Mouse (Mus musculus) heart, adult 8-10 months (tissue): ENCODE results near the gene Spem1. TPM values are rescaled to one million over a fixed set of nuclear protein-coding genes. Genes with fewer than 3 reads are reported as not detected.
A peak's percentile ranks its signal among the peaks of the same experiment; 100 is the strongest.
"Not testable (repeated sequence)": the region's sequence is repeated elsewhere in the genome, so short reads cannot be mapped to it uniquely, and the experiment has no call there.

Experiments
- DNase-seq: peaks from one replicate; pipeline ENCODE4 v3.0.0; 2022; ENCODE audit warnings: low spot score
- total RNA-seq, 4 experiments: library from RNA; stranded (reverse); gene quantifications; 2 replicates each; pipeline ENCODE4 v1.2.4; 2022

Gene Spem1
- total RNA-seq, result not detected

DNA sequence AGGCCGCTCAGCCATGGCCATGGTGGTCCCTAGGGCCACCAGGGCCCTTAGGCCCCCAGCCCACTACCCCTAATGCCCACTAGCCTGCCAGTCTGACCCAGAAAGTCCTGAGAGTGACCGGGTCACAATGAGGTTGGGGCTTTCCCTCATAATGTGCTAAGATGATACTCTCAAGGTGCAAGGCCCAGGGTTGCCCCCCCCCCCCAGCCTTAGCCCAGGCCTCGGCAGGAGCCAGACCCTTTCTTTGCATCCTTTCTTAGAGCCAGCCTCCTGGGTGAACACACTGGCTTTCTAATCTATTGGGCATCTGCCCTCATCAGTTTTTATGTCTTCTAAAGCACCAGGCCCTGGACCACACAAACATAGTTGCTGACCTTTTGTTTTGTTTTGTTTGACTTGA lies at the start of gene Spem1:
Gene Spem1 (minus strand): TSS at position 101 of the 400 bp plus-strand sequence.
- DNase-seq, result no peak

DNA sequence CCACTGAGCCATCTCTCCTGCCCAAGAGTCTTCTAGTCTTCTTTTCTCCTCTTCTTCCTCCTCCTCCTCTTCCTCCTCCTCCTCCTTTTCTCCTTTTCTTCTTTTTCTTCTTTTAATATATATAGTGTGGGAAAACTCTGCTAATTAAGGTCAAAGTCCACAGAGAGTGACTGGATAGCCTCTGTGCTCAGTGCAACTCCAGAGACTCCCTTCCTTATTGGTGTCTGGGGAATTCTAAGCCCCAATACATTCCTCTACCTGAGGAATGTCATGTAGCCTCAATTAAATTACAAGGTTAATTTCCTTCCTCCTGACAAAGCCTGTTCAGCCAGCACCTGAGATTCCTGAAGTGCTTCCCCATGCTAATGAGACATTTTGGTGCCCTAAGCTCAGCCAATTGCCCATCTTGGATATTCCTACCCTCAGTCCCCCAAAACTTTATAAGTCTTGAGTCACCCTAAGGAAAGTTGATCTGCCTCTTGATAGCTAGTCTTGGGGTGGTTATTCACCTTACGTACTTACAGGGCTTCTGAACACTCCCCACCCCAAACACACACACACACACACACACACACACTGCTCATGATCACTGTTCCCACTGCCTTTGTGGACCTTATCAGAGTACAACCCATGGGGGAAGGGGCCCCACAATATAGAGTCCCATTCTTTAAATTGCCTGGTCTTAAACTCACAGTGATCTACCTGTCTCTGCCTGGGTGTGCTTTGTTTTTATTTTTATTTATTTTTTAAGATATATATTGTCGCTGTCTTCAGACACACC lies 48.5 kb upstream of the Spem1 start:
- DNase-seq, result no peak

DNA sequence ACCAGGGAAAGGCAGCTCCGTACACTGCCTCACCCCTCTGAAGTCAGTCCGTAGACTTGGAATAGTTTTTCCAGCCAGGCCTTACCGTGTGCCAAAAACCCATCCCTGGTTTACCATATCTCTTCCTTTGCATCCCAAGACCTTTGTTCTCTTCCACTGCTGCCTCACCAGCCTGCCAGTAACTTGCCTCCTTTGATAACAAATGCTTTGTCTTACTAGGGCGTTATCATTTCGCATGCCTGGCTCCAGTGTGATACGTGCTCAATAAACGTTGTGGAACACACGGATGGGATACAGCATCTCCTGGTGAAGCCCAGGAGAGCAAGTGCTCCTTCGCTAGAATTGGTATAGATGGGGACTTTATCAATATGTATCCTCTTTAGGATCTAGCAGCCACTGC lies 45.4 kb upstream of the Spem1 start:
- DNase-seq, result no peak

DNA sequence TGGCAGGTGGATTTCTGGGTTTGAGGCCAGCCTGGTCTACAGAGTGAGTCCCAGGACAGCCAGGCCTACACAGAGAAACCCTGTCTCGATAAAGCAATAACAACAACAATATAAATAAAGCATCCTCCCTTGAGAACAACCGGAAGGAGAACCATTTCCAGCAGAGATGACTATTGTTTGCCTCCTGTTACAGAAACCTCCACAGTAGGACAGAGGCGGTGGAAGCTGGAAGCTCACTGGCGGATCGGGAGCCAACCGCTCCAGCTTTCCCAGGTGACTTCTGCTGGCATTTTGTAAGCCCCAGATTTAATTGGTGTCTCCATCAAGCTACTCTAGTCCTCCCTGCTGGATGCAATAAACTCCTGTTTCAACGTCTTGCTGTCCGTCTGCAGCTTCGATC lies 43.6 kb upstream of the Spem1 start:
- no peak for DNase-seq

DNA sequence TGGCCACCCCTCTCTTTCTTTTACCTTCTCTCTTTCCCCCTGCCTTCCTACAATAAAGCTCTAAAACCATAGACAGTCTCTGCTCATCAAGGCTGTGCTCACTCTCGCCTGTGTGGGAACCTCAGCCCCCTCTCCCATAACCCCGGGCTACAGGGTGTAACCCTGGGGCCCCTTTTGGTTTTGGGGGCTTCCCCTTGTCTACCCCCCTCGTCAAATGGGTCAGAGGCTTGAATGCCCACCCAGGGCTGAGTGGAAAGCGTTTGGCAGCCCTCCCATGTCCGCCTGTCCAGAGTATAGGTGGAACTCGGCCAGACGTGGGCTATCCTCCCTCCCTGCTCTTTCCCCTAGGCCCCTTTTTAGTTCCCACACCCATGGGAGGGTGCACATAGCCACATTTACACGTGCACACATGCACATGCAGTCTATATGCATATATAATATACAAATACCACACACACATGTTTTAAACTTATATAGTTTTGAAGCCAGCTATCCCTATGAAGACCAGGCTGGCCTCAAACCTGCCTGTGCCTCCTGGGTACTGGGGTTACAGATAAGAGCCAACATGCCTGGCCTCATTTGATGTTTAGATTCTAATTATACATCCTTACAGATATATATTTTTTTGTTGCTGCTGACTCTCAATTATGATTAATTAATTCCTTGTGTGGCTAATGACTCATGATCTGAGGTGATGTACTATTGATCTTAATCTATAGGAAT lies 42.3 kb upstream of the Spem1 start:
- no peak for DNase-seq

DNA sequence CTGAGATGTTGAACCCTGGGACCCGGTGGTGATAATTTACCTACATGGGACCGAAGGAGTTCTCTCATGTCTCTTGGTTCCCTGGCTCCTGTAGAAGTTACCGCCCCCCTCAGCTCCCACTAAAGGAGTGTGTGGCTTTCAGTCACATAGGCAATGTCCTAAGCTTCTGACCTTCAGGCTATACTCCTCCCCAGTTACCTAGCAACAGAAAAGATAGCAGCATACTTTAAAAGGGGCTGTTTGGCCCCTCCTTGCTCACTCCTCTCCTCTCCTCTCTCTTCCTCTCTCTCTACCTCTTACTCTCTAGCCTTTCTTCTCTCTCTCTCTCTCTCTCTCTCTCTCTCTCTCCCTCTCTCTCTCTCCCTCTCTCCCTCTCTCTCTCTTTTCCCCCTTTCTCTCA lies 41.7 kb upstream of the Spem1 start:
- not testable (repeated sequence) for DNase-seq

DNA sequence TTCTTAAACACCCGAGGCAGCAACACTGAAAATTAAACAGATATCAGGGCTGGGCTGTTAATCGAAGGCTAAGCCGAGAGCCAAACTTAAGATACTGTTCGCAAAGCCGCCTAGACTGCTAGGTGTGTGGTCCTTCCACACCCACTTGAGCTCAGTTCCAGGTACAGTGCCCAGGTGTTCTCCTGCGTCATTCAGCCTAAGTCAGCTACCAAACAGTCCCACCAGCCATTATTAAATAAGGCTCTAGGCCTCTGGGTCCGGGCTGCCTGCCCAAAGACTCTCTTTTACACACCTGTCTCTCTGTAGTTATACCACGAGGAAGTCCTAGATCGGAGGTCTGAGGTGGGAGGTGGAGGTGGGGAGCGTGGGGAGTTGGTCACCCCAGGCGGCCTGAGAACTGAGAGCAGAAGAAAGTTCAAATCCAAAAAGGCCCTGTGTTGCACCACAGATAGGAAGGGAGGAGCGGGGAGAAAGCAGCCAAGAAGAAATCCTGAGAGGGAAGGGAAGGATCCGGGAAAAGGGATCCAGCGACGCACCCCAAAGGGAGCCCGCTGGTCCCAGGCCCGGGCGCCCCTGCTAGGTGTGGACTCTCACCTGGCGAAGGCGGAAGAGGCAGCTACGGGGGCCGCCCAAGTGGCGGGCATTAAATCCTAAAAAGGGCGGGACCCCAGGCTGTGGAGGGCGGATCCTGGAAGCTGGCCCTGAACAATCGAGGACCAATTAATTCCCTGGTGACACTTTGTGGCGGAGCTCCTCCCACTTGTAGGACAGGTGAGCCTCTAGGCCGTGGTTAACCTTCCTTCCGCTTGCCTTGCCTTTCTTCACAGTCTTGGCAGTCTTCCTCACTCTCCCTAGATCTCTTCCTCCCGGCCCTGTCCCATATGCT lies 36.4 kb upstream of the Spem1 start, which contains the start of gene Tnk1:
Gene Tnk1 (minus strand): TSS at position 618 of the 886 bp plus-strand sequence.
- DNase-seq, result no peak

DNA sequence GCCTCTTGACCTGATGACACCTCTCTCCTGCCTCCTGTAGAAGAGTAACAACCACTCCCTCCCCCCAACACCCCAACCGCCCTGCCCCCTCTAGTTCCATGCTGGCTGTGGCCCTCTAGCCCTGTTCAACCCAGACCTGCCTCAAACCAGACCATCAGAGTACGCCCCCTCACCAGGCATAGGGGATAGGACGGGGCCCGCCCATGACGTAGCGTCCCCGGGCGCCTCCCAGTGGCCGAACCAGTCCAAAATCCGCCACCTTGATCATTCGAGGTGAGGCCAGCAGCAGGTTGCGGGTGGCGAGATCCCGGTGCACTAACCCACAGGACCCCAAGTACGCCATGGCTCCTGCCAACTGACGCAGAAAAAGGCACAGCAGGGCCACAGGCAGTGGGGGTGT lies 33.4 kb upstream of the Spem1 start:
- DNase-seq, result no peak

DNA sequence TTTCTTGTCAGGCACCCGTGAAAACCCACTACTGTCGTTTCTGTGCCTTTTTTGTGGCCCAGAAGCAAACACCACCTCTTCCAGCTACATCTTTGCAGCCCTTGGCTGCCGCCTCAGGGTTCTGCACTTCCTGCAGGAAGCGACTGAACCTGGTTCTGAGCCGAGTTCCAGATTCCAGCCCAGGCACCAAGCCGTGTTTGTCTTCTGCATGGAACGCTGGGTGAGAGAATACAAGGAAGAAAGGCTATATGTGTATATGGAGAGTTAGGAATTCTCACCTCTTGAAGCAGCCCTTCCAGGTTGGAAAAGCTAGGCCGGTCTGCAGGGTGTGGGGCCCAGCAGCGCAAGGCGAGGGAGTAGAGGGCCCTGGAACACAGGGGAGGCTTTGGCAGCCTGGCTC lies 32.7 kb upstream of the Spem1 start:
- DNase-seq, result no peak

DNA sequence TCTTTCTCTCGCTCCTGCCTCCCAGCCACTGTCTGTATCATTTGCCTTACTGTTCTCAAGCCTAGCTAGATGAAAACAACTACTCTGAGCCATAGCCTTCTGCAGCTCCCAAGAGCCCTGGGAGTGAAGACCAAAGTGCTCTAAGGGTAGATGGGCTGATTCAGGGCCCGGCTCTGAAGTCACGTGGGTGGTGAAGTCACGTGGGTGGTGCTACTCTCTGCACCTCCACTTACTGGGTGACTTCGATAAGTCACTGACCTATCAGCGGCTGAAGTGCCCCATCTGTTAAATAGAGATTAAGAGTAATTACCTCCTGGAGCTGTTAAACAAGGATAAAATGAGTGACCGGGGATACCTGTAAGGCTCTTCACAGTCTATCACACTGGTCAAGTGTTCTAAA lies 32.0 kb upstream of the Spem1 start:
- no peak for DNase-seq

DNA sequence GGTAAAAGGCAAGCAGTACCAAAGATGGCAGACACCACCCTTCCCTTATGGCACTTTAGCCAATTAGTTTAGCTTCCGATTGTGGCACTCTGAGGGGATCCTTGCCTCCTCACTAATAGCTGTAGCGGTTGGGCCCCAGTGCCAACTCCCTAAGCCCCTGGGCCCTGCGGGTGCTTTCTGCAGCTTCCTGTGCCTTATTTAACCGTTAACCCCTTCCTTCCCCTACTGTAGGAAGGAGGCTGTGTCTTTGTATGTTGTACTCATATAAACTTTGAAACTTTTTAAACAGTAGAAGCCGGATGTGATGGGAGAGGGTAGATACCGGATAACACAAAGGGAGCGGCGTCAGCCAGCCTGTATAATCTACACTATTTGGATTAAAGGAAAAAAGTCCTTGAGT lies 28.8 kb upstream of the Spem1 start:
- no peak for DNase-seq

DNA sequence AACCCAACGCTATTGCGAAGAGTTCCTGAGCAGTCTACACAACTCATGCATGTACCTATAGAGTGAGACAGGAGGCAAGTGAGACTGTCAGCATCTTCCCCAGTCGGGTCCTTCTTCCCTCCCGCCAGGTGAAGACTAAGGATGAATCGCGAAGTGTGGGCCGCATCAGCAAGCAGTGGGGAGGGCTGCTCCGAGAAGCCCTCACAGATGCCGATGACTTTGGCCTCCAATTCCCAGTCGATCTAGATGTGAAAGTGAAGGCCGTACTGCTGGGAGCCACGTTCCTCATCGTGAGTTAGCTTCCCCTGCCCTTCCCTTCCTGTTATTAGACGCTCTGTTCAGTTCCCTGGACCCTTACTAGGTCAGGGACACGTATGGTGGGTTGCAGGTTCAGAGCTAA lies 27.9 kb upstream of the Spem1 start:
- no peak for DNase-seq

DNA sequence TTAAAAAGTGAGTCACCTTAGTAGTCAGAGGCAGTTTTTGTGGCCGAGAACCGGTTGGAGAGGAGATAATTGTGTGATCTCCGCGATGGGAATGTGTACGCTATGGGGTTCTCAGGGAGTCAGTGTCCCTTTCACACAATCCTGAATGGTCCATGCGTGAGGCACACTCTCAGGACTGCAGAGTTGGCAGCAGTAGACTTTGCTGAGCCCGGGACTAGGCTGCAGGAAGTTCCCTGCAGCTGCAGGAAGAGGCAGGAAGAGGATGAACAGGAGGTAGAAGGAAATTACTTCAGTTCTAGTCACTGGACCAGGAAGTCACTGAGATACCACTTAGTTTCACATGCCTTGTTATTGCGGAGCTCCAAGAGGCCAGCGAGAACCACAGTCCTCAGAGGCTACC lies 27.1 kb upstream of the Spem1 start:
- DNase-seq, result peak; percentile 50

DNA sequence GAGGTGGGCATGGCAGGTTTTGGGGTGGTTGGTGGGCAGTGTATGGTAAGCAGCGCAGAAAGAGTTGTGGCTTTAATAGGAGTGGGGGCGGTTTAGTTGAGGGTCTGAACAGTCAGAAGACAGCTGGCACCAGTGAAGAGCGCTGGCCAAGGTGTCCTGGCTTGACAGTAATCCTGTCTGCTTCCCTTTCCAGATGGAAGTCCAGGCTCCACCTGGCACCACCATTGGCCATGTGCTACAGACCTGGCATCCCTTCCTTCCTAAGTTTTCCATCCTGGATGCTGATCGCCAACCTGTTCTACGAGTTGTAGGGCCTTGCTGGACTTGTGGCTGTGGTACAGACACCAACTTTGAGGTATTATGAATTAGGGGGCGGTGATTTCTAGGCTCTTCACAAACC lies 26.0 kb upstream of the Spem1 start:
- no peak for DNase-seq

DNA sequence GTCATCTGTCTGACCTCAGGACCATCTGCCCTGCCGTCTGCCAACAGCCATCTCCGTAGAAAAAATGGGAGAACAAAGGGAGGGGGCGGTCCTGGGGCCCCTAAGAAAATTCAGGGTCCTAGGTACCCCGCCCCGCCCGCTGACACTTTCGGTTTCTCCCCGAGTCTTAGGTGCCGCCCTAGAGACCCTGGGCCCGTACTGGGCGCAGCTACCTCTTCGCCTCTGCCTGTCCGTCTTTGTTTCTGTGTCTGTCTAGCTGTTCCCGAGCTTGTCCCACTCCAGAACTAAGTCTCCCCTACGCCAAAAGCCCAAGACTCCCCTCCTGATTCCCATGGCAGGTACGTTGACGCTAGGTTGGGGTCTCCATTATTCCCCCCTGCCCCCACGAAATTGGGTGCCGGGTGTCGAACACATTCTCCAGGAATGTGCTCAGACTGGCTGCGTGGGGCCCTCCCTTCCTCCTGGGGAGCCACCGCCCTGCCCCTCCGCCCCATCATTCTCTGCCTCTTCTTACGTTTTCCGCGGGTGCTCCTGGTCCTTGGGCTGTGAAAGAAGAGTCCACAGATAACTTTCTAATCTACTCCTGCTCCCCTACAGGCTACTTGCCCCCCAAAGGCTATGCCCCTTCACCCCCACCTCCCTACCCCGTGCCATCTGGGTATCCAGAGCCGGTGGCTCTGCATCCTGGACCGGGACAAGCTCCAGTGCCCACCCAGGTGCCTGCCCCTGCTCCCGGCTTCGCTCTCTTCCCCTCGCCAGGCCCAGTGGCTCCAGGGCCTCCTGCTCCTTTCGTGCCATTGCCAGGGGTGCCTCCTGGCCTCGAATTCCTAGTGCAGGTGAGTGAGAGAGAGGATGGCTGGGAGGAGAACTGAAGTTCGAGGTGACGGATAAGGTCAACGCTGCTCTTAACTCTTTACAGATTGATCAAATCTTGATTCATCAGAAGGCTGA lies 25.0 kb upstream of the Spem1 start:
- DNase-seq, result peak; percentile 32

DNA sequence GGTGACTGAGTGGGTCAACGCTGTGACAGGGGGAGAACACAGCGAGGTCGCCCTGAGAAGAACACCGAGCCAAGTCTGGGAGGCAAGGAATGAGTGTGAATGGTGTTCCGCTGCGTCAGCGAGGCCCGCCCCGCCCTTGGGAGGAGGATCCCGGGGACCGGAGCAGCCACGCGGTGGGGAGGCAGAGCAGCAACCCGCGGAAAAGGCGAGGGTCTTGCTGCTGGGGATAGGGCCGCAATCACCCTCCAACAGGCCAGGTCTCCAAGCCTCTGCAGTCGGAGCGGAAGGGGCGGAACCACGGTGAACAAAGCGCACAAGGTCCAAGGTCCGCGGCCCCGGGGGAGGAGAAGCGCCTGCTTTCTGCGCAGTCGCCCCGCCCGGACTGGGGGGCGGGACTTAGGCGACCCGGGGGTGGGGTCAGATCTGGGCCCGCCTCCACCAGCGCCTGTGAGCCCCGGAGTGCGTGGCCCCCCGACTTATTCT lies 24.3 kb upstream of the Spem1 start, which contains the start of gene Plscr3:
Gene Plscr3 (plus strand): TSS at position 179 of the 483 bp plus-strand sequence.
- DNase-seq, result peak; percentile 91

DNA sequence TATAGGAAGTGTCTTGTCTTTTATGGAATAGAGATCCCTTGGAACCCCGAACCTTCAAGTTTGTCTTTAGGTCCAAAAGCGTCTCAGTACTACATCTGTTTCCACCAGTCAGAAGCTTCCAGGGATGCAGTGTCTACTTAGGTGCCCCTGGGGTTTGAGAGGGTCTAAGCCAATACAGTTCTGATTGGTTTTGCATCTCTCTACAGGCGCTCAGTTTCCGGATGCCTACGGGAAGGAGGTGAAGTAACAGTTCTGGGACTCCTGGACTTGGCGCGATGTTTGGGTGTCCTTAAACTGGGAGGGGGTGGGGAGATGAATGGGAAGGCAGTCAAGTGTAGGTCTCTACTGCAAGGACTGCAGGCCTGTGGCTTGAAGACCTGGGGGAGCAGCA lies 16.7 kb upstream of the Spem1 start:
- no peak for DNase-seq

DNA sequence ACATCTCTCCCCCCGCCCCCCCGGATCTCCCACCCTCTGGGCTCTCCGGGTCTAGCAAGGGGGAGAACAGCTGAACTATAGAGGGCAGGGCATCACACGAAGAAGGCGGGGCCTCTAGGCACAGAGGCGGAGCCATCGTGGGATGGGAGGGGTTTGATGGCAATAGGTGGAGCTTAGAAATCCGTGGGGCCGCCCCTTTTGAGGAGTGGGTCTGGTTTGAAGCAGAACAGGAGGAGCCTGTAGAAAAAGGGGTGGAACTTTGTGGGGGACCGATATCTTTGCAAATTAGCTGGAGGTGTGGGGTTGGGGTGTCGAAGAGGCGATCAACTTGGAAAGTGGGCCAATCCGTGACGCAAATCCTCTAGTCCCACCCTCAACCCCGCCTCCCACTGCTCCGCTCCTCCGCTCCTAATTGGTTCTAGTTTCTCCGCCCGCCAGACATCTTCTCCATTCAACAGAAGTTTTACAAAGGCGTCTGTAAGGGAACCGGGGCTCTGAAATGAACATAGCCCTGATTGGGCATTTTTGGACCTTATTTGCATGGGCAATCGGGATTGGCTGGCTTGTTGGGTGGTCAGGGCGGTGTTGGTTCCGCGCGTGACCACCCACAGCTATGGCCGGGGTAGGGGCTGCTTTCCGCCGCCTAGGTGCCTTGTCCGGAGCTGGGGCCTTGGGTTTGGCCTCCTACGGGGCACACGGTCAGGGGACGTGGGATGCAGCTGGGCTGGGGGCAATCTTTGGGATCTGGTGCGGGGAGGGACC lies 16.2 kb upstream of the Spem1 start, which contains the start of gene Tmem256:
Gene Tmem256 (plus strand): TSS at position 563 of the 762 bp plus-strand sequence.
- DNase-seq, result peak; percentile 98

DNA sequence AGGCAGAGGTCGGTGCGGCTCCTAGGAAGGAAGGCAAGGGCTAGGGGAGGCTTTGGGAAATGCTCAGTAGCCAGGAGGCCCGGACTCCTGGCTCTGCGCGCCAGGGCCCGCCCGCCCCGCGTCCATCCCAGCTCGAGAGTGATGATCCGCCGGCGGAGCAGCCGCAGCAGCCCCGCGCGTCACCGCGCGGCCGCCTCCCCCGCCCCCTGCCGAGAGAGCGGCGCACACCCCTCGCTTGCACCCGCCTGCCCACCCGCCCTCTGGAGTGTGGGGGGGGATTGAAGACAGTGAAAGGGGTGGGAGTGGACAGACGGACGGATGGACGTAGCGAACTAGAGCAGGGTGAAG lies 15.6 kb upstream of the Spem1 start, which contains the start of gene Nlgn2:
Gene Nlgn2 (minus strand): TSS at position 181 of the 348 bp plus-strand sequence.
- DNase-seq, result no peak
